Mouse (Mus musculus) T-cell, adult 2 months (primary cell): ENCODE results near the gene Tmem202.

ENCODE experiments used
- DNase-seq: peaks from one replicate; pipeline ENCODE4 v3.0.0; 2022; ENCODE audit warnings: low spot score

Gene Tmem202

GRCm38 (mm10) chr9:59533422-59533821 is 6.2 kb downstream of the Tmem202 start:
- DNase-seq: no peak

DNA sequence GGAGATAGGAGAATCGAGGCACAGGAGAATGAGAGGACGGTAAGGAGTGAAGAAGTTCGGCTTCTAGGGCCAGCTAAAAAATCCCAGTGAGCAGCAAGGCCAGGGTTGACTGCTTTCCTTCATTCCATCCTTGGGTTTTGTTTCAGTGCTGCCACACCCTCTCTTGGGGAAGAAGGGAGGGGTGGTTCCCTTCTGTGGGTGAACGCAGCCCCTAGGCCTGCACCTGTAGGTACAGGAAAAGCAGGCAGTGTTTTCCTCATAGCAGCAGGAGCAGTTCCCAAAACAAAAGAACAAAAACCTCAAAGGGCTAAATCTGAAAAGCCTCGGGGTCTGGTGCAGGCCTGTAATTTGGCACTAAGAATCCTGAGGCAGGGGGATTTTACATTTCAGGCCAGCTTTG is 8.0 kb downstream of the Tmem202 start:
- no peak for DNase-seq

- DNase-seq: no peak
These were observed 11.4 kb downstream of the Tmem202 start for GRCm38 (mm10) chr9:59528274-59528673.

DNA sequence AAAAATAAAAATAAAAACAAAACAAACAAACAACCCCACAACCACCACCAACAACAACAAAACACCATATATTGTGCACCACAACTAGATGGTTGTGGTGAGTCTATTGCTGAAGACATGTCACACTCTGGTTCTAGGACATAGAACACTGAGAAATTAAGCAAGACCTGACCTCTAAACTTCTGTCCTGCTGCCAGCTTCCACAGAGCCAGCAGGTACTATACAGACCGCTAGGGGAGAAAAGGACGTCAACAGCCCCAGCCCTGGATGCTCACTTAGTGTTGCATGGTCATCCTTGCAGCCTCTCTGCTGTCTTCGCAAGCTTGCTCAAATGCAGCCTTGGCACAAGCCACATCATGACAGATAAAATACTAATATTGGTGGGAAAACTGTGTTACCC is 12.1 kb downstream of the Tmem202 start:
- no peak for DNase-seq

GRCm38 (mm10) chr9:59526727-59527126 is 12.9 kb downstream of the Tmem202 start:
- no peak for DNase-seq

- DNase-seq: no peak
These were observed 16.7 kb downstream of the Tmem202 start for GRCm38 (mm10) chr9:59522906-59523305.

DNA sequence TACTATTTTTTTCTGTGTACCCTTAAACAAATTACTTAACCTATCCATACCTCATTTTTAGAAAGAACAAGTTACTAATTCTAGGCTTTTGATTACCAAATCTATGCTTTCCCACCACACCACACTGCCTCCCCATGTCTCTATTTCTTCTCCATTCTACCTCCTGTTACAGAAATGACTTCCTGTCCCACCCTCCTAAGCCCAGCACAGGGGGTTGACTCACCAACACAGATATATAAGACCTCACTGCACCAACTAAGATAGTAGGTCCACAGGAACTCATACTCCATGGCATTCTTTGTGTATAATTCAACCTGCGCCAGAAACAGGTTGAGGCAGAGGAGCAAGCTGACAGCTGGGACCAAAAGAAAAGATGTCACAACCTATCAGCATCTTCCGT is 20.3 kb downstream of the Tmem202 start:
- DNase-seq: no peak

GRCm38 (mm10) chr9:59518976-59519375 is 20.7 kb downstream of the Tmem202 start:
- no peak for DNase-seq

GRCm38 (mm10) chr9:59517127-59517526 is 22.5 kb downstream of the Tmem202 start:
- peak; percentile 26 for DNase-seq

- no peak for DNase-seq
These were observed 24.6 kb downstream of the Tmem202 start for GRCm38 (mm10) chr9:59515069-59515468.

- no peak for DNase-seq
These were observed 27.3 kb downstream of the Tmem202 start for GRCm38 (mm10) chr9:59512381-59512780.

GRCm38 (mm10) chr9:59508146-59508545 is 31.5 kb downstream of the Tmem202 start:
- DNase-seq: no peak

DNA sequence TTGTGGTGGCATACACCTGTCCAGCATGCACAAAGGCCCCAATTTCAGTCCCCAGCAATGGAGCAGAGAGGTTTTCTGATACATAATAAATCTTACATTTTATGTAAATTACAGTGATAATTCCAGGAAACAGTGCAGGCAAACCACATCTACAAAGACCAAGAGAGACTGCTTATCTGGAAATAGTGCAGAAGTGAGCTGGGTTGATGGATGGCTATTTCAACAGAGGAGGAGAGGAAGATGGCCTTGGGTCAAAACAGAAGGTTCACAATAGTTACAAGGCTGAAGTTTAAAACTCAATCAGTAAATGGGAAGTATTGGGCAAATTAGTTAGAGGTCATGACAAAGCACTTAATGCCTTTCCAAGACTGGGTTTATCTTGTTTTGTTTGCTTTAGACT is 52.3 kb downstream of the Tmem202 start:
- DNase-seq: no peak

DNA sequence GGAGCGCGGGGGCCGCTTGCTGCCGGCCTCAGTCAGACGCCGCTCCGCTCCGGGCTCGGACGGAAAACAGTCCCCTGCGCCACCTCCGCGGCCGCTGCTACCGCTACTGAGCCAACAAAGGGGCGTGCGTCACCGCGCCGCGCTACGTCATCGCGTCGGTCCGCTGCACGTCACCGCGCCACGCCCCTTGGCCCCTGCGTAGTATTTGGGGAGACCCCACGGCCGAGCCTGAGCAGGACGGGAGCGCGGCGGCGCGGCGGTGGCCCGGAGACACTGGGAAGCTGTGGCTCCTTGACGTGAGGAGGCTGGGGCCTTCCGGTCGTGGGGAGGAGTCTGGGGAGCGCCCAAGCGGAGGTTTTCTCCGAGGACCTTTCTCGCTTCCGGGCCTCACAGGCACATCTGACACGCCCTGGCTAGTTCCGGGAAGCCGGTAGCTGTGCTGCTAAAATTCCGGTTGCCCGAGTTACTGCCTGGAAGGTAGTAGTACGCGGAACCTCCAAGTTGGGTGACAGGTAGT is 53.0 kb downstream of the Tmem202 start, which contains the start of gene Arih1:
TSS of gene Arih1 (minus strand) at position 70 of the 517 bp plus-strand sequence.
- peak; percentile 100 for DNase-seq

- DNase-seq: peak; percentile 47
These were observed 53.5 kb downstream of the Tmem202 start for GRCm38 (mm10) chr9:59486076-59486518.

DNA sequence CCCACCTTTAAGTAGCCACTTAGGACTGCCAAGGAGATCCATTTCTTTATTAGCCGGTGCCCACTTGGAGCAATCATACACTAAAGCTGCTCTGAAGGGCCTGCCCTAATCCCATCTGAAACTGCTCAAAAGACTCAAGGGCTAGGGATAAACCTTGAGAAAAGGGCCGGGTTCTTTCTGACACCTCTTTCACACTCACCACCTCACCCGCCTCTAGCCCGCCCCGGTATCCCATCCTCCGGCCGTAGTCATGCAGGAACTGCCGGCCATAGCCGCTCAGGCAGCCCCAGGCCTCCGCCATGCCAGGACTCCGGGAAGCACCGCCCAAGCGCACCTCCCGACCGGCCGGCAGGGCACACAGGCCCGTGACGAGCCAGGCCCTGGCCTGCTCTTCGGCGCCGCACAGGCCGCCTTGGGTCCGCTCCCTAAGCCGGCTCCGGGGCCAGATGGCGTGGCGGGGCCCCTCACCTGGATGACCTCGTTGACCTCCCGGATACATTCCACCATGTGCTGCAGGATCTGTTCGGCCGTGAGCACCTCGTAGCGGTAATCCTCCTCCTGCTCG is 54.1 kb downstream of the Tmem202 start:
- peak; percentile 64 for DNase-seq

GRCm38 (mm10) chr9:59484760-59485159 is 54.9 kb downstream of the Tmem202 start:
- no peak for DNase-seq

DNA sequence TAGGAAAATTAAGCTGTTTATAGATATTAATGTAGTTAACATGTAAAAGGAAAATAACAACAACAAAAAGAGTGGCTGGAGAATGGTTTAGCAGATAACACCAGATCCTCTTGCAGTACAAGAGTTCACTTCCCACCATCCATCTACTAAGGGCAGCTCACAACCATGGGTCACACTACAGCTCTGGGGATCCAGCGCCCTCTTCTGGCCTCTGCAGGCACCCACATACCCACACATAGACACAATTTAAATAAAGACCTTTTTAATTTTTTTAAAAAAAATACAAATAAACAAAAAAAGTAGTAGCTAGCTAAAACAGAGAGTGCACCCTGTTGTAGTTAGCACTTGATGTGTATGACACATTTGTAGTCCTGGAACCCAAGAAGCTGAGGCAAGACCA is 57.2 kb downstream of the Tmem202 start:
- peak; percentile 60 for DNase-seq

- DNase-seq: no peak
These were observed 63.0 kb downstream of the Tmem202 start for GRCm38 (mm10) chr9:59476617-59477016.

DNA sequence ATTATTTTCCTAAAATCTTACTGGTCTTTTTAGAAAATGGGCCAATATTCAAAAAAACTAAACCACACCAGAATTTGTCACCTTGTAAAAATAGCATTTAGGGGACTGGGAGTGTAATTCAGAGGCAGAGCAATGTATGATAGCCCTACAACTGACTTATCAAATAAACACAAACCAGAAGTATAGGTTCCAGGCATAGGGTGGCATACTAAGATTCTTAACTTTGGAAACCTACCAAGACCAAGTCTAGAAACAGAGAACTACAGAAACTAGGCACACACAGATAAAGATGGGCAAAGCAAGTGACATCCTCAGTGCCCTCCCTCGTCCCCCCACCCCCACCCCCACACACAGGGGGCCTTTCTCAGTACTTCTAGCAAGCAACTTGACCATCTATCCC is 64.8 kb downstream of the Tmem202 start:
- no peak for DNase-seq

DNA sequence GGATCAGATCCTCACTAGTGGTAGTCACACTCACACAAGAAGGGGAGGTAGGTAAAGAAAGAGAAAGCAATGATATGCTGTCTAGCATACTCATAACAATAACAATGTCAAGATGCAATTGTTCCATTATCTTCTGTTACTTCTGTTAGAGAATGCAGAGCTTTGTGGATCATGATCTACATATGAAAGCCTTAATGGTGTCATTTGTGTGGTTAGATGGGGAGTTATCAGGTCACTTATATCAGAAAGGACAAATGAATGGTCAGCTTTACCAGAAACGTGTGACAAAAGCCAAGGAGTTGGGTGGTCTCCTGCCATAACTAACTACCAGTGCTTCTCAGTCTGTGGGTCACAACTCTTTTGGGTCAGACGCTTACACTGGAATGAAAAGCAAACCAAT is 66.5 kb downstream of the Tmem202 start:
- no peak for DNase-seq

- DNase-seq: no peak
These were observed 70.2 kb downstream of the Tmem202 start for GRCm38 (mm10) chr9:59469446-59469845.
